Mouse (Mus musculus): ENCODE data around the gene Gpc4. TPM values are rescaled to one million over a fixed set of nuclear protein-coding genes. Genes with fewer than 3 reads are reported as not detected.

Gene Gpc4
- total and polyA plus RNA-seq, 2 experiments from 2014 or later, result 3.2 to 9.7 TPM

DNA sequence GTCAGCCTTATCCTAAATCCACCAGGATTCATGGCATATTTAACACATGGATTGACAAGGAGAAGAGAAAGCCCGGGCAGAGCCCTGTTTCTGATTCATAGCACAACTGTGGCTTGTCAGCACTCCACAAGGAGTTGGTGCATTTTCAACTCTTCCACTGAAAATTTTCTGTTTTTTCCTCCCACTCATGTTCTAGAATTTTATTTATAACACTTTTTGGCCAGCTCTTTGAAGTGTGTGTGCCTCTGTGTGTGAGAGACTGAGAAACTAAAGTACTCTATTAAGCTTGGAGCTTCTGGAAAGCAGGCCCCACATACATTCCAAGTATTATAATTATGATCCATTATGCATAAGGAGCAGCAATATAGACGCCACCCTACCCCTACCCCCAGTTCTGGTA, 16.3 kb upstream of the Gpc4 start:
- WGBS, result 66% methylated on average over 2 of the region's 2 CpGs
- no peak for TF ChIP-seq CTCF (IDR thresholded peaks at IDR 0.05; ENCODE audit: low read depth)
- no peaks in the 10 kb centered on the region for H3K27me3 ChIP-seq (ENCODE audit: insufficient read depth, low read length)
- no peak overlapping the region for H3K9ac ChIP-seq (replicated peaks; ENCODE audit: low read length)
- DNase-seq (ENCODE audit: low spot score) (no peak), ATAC-seq (no peak)
- no peak overlapping the region for H3K4me3 ChIP-seq (ENCODE audit: low read length)
- no peaks in the 10 kb centered on the region for H3K9me3 ChIP-seq (ENCODE audit: low read length)
- H3K36me3 ChIP-seq (ENCODE audit: insufficient read depth, low read length), result no peaks in the 10 kb centered on the region
- no peak overlapping the region for H3K4me2 ChIP-seq (ENCODE audit: low read depth, low read length)
- H3K4me1 ChIP-seq (ENCODE audit: insufficient read depth, low read length), result no peaks in the 10 kb centered on the region
- no peak overlapping the region for H3K27ac ChIP-seq

DNA sequence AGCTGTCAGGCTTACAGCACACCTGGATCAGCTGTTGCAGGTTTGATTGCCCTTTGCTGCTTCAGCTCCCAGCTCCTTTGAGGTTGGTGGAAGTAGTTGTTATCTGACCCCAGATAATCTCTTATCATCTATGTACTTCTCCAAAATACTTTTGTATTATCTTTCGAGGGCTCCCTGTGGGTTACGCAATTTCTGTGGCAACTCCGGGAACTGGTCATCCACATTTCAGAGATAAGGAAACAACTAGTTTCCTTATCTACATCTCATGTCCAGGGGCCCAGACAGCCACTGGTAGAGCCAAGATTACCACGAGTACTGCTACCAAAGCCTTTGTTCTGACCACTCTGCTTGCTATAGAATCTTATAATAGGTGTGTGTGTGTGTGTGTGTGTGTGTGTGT, 12.0 kb upstream of the Gpc4 start:
- no peak overlapping the region for H3K9ac ChIP-seq (replicated peaks; ENCODE audit: low read length)
- WGBS, result 81% methylated on average over 4 of the region's 4 CpGs
- H3K36me3 ChIP-seq (ENCODE audit: insufficient read depth, low read length), result no peaks in the 10 kb centered on the region
- no peaks in the 10 kb centered on the region for H3K9me3 ChIP-seq (ENCODE audit: low read length)
- H3K27me3 ChIP-seq (ENCODE audit: insufficient read depth, low read length), result no peaks in the 10 kb centered on the region
- ATAC-seq, result no peak
- H3K4me2 ChIP-seq (ENCODE audit: low read depth, low read length), result no peak overlapping the region
- H3K4me3 ChIP-seq (ENCODE audit: low read length), result no peak overlapping the region
- no peak for DNase-seq (ENCODE audit: low spot score)
- no peak for TF ChIP-seq CTCF (IDR thresholded peaks at IDR 0.05; ENCODE audit: low read depth)
- H3K4me1 ChIP-seq (ENCODE audit: insufficient read depth, low read length), result no peaks in the 10 kb centered on the region
- no peak overlapping the region for H3K27ac ChIP-seq

DNA sequence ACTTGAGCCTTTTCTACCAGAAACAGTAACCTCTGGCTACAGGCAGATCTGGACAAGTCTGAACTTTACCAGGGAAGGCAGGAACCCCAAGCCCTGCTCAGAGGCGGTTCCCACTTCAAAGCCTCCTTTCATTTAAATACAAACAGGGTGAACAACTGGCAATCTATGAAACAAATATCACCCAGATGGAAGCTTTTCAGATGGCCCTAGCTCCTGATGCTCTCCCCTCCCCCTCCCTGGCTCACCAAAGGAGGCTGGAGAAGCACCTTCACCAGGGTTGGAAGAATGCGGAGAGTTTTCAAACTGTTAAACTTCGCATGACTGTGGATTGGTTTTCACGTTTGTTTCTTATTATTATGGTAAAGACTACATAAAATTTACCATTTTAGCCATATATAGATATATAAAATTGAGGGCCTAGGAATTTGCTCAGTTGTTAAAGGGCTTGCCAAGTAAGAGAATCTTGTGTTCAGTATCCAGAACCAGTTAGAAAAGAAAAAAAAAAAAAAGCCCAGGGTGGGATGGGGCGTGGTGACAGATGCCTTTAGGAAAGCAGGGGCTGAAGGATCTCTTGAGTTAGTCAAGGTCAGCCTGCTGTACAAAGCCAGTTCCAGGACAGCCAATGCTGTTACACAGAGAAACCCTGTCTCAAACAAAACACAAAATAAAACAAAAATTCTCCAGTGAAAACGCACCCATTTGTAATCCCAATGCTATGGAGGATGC, 2.6 kb upstream of the Gpc4 start:
- no peak overlapping the region for H3K4me2 ChIP-seq (ENCODE audit: low read depth, low read length)
- no peak for ATAC-seq

DNA sequence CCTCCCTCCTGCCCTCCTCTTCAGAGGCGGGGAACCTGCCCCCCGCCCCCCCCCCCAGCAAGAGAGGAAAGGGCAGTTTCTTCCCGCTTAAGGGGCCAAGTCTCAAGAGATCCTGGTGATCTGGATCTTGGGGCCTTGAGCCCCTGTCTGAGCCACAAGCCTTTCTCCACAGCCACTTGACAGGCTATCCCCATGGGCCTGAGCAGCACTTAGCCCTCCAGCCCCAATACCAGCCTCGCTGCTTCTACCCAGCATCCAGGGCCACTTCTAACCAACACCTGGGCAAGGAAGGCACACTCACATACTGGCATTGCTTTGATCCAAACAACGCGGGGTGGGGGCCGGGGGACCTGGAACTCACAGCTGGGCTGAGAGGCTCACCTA, 495 bp upstream of the Gpc4 start:
- peak overlapping the region; percentile 71 for H3K4me2 ChIP-seq (ENCODE audit: low read depth, low read length)
- no peaks in the 10 kb centered on the region for H3K4me1 ChIP-seq (ENCODE audit: insufficient read depth, low read length)
- no peaks in the 10 kb centered on the region for H3K9me3 ChIP-seq (ENCODE audit: low read length)
- no peak for TF ChIP-seq CTCF (IDR thresholded peaks at IDR 0.05; ENCODE audit: low read depth)
- ATAC-seq, result peak; percentile 43; the same call in 1 of the 2 replicates
- no peak for DNase-seq (ENCODE audit: low spot score)
- no peak overlapping the region for H3K27ac ChIP-seq
- 43% methylated on average over 5 of the region's 7 CpGs for WGBS
- peak overlapping the region; percentile 48 for H3K4me3 ChIP-seq (ENCODE audit: low read length)
- no peaks in the 10 kb centered on the region for H3K36me3 ChIP-seq (ENCODE audit: insufficient read depth, low read length)
- no peaks in the 10 kb centered on the region for H3K27me3 ChIP-seq (ENCODE audit: insufficient read depth, low read length)
- no peak overlapping the region for H3K9ac ChIP-seq (replicated peaks; ENCODE audit: low read length)

More for the DNA sequence above, 2.6 kb upstream of the Gpc4 start:
- TF ChIP-seq CTCF (IDR thresholded peaks at IDR 0.05; ENCODE audit: low read depth), result no peak
- Histone ChIP-seq H3K9ac (replicated peaks; ENCODE audit: low read length) (no peak overlapping the region), H3K9me3 (ENCODE audit: low read length) (no peaks in the 10 kb centered on the region), H3K36me3 (ENCODE audit: insufficient read depth, low read length) (no peaks in the 10 kb centered on the region), H3K27ac (no peak overlapping the region), H3K4me1 (ENCODE audit: insufficient read depth, low read length) (no peaks in the 10 kb centered on the region), H3K27me3 (ENCODE audit: insufficient read depth, low read length) (no peaks in the 10 kb centered on the region), H3K4me3 (ENCODE audit: low read length) (no peak overlapping the region)
- DNase-seq (ENCODE audit: low spot score), result no peak
- WGBS, result 68% methylated on average over 6 of the region's 6 CpGs

DNA sequence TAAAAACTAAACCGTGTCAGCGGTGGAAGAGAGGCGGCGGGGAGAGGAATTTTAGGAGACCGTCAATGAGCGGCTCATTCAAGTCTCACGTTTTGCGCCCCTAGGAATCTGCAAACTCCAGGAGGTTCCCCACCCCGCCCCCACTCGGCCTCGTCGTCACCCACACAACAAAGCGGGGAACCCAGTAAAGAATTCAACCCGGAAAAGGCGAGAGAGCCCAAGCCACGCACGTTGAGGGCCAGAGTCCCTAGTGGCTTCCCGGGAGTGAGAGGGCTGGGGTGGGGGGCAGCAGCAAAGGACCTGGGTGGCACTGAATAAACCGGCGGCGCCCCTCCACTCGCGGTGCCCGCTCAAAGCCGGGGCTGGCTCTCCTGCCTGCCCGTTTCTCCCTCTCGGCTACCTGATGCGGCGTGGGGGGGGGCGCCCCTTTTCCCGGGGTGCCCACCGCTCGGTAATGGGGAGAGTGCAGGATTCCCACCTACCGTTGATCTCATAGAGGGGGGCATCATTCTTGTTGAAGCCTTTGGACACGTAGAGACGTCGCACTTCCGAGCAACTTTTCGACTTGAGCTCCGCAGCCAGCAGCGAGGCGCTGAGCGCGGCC, 816 bp downstream of the Gpc4 start:
- no peaks in the 10 kb centered on the region for H3K9me3 ChIP-seq (ENCODE audit: low read length)
- H3K4me2 ChIP-seq (ENCODE audit: low read depth, low read length), result peak overlapping the region; percentile 71
- no peaks in the 10 kb centered on the region for H3K4me1 ChIP-seq (ENCODE audit: insufficient read depth, low read length)
- no peak for DNase-seq (ENCODE audit: low spot score)
- peak overlapping the region; percentile 48 for H3K4me3 ChIP-seq (ENCODE audit: low read length)
- 0 out of 2 replicates have a peak, but pooled peaks have one; percentile 4 for ATAC-seq
- peak overlapping the region; percentile 46; the same call in 1 of the 2 replicates for H3K9ac ChIP-seq (replicated peaks; ENCODE audit: low read length)
- H3K36me3 ChIP-seq (ENCODE audit: insufficient read depth, low read length), result no peaks in the 10 kb centered on the region
- 31% methylated on average over 43 of the region's 44 CpGs for WGBS
- TF ChIP-seq CTCF (IDR thresholded peaks at IDR 0.05; ENCODE audit: low read depth), result no peak
- no peak overlapping the region for H3K27ac ChIP-seq
- no peaks in the 10 kb centered on the region for H3K27me3 ChIP-seq (ENCODE audit: insufficient read depth, low read length)

DNA sequence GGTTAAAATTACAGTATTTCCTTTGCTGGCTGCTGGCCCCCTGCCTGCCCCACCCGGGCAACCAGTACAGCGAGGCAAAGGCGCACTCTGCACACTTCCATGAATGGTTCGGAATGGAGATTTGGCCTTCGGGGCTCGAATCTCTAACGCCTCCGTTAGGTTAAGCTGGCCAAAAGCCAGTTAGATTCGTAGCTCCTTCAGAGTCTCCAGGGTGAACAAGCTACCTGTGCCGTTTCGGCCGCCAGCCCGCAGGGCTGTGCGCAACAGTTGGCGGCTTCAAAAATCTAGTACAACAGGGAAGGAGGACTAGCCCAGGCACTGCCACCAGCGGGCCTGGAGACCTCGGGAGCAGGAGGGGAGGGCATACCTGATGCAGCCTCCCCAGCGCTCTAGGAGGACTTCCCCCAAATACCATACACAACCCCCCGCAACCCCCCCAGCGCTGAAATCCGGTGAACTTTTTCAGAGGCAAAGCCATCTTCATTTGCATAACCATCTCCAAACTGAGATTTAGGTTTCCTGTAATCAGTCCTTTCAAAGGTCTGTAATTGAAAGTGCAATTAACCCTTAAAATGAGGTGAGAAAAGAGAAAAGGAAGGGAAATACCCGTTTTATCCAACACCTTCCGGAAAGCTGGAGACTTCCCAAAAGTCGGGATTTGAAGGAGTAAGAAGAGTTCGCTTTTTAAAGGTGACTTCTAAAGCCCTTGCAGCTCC, 1.5 kb downstream of the Gpc4 start:
- no peaks in the 10 kb centered on the region for H3K27me3 ChIP-seq (ENCODE audit: insufficient read depth, low read length)
- H3K36me3 ChIP-seq (ENCODE audit: insufficient read depth, low read length), result no peaks in the 10 kb centered on the region
- ATAC-seq (no peak), DNase-seq (ENCODE audit: low spot score) (peak; percentile 1)
- peak overlapping the region; percentile 48 for H3K4me3 ChIP-seq (ENCODE audit: low read length)
- TF ChIP-seq CTCF (IDR thresholded peaks at IDR 0.05; ENCODE audit: low read depth), result no peak
- H3K4me1 ChIP-seq (ENCODE audit: insufficient read depth, low read length), result no peaks in the 10 kb centered on the region
- H3K4me2 ChIP-seq (ENCODE audit: low read depth, low read length), result peak overlapping the region; percentile 71
- H3K27ac ChIP-seq, result no peak overlapping the region
- WGBS, result 37% methylated on average over 25 of the region's 25 CpGs
- peak overlapping the region; percentile 46; the same call in 1 of the 2 replicates for H3K9ac ChIP-seq (replicated peaks; ENCODE audit: low read length)
- H3K9me3 ChIP-seq (ENCODE audit: low read length), result no peaks in the 10 kb centered on the region
